Mouse (Mus musculus) G1E (cell line): ENCODE measurements around the gene R3hdm2. TPM values are rescaled to one million over a fixed set of nuclear protein-coding genes. Genes with fewer than 3 reads are reported as not detected.

Source experiments
- ATAC-seq: 2 replicates; pipeline ENCODE4 v1.8.0; 2016; ENCODE audit warnings: mild to moderate bottlenecking; ENCODE audit not compliant: insufficient number of reproducible peaks, poor library complexity, low FRiP score, severe bottlenecking; ENCODE audit errors: extremely low read depth
- DNase-seq: peaks from one replicate; pipeline ENCODE4 v3.0.0; 2012; ENCODE audit warnings: low spot score
- H3K27me3 ChIP-seq: 2 replicates; pipeline ENCODE4 v1.6.1; 2012; ENCODE audit warnings: mild to moderate bottlenecking, low read length, inconsistent platforms; ENCODE audit not compliant: insufficient read depth
- H3K36me3 ChIP-seq: replicated peaks from 2 replicates; pipeline ENCODE3; 2012; ENCODE audit warnings: mild to moderate bottlenecking, inconsistent platforms
- H3K4me1 ChIP-seq: 2 replicates; pipeline ENCODE4 v1.6.1; 2012; ENCODE audit warnings: low read depth, low read length, inconsistent platforms, mixed read lengths; ENCODE audit not compliant: insufficient read depth
- H3K4me3 ChIP-seq: 2 replicates; pipeline ENCODE4 v1.5.1; 2012; ENCODE audit warnings: low read depth, mild to moderate bottlenecking, inconsistent platforms, low read length, moderate library complexity, mixed read lengths
- H3K9me3 ChIP-seq: replicated peaks from 2 replicates; pipeline ENCODE4 v1.6.1; 2012; ENCODE audit warnings: inconsistent platforms
- CTCF ChIP-seq: IDR thresholded peaks from 2 replicates; pipeline ENCODE4 v1.5.1; 2012; ENCODE audit warnings: low read depth, low read length, inconsistent platforms, mixed read lengths
- GATA1 ChIP-seq: IDR thresholded peaks from 2 replicates; pipeline ENCODE4 v1.6.1; 2012; ENCODE audit warnings: borderline replicate concordance, low read length, inconsistent platforms, mixed read lengths
- GATA2 ChIP-seq: IDR thresholded peaks from 2 replicates; pipeline ENCODE4 v1.6.1; 2012; ENCODE audit warnings: low read depth, low read length, inconsistent platforms, borderline replicate concordance
- POLR2AphosphoS5 ChIP-seq: IDR thresholded peaks from 2 replicates; pipeline ENCODE4 v1.6.1; 2012; ENCODE audit warnings: low read depth, low read length, inconsistent platforms; ENCODE audit not compliant: insufficient replicate concordance
- TAL1 ChIP-seq: conservative IDR thresholded peaks from 2 replicates; pipeline ENCODE4 v1.6.1; 2012; ENCODE audit warnings: low read depth, low read length, inconsistent platforms, mixed read lengths
- polyA plus RNA-seq: library from polyadenylated mRNA; stranded (reverse); fragments of >175 nt; gene quantifications from 2 replicates; pipeline ENCODE4 v1.2.3, GENCODE M21; 2012
- total RNA-seq, 2 experiments: library from RNA; stranded (forward) in 1 of 2; stranded (reverse) in 1 of 2; fragments of 200-1000 nt in 1 of 2; fragments of >200 nt in 1 of 2; fragmentation: Nextera tagmentation in 1 of 2; gene quantifications; 2 replicates each; pipeline ENCODE4 v1.2.3; 2014 to 2017

R3hdm2 gene
- total and polyA plus RNA-seq, 3 experiments = 14.8 to 123 (median 97.4) TPM

DNA sequence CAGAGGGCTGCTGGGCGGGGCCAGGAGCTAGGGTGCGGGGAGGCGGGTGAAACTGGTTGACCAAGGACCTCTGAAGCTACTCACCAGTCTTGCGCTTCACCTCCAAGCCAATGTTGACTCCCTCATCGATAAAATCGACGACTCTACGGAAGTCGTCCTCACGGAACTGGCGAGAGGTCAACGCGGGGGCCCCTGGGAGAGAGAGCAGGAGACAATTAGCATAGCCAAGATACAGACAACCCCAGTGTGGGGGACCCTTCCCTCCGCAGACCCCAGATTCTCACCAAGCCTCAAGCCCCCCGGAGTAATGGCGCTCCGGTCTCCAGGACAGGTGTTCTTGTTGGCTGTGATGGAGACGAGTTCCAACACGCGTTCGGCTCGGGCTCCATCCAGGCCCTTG lies 137.8 kb downstream of the R3hdm2 start:
- DNase-seq (no peak), ATAC-seq (no peak)
- TF ChIP-seq CTCF (no peak), GATA2 (no peak), GATA1 (no peak), POLR2AphosphoS5 (no peak), TAL1 (no peak)
- H3K4me1 ChIP-seq = peaks cover 87% of the 10 kb centered on the region
- H3K4me3 ChIP-seq = peak overlapping the region; percentile 77; the same call in 1 of the 2 replicates
- no peaks in the 10 kb centered on the region for H3K27me3 ChIP-seq
- peaks cover 64% of the 10 kb centered on the region for H3K36me3 ChIP-seq
- no peaks in the 10 kb centered on the region for H3K9me3 ChIP-seq

DNA sequence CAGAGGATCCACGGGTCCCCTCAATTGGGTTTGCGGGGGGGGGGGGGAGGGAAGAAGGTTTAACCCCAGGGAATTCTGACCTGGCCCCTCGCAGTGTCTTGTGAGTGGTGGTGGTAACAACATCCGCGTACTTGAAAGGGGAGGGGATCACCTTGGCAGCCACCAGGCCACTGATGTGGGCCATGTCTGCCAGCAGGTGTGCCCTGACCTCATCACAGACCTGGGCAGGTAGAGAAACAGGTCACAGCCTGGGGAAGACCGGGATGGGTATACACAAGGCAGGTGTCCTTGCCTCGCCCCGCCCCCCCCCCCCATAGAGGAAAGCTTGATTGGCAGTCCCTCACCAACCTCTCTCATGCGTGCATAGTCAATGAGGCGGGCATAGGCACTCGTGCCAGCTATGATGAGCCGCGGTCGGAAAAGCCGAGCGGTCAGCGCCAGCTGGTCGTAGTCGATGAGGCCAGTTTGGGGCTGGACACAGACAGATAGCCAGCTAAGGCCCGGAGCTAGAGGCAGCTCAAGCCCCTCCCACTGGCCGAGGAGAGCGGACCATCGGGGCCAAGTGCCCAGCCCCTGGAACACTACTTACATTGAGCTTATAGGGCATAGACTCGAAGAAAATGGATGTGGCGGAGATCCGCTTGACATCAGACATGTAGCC lies 139.0 kb downstream of the R3hdm2 start:
- no peaks in the 10 kb centered on the region for H3K9me3 ChIP-seq
- peak overlapping the region; percentile 77; the same call in 1 of the 2 replicates for H3K4me3 ChIP-seq
- DNase-seq (no peak), ATAC-seq (no peak)
- H3K36me3 ChIP-seq = peaks cover 64% of the 10 kb centered on the region
- H3K4me1 ChIP-seq = peaks cover 83% of the 10 kb centered on the region
- 0 out of 2 replicates have a peak, but pooled peaks cover under 1% of the 10 kb centered on the region for H3K27me3 ChIP-seq
- TF ChIP-seq POLR2AphosphoS5 = no peak
- no peak for TF ChIP-seq CTCF
- TF ChIP-seq GATA1 = no peak
- TF ChIP-seq TAL1 = no peak
- no peak for TF ChIP-seq GATA2

GRCm38 (mm10) chr10:127519903-127520713 lies 140.0 kb downstream of the R3hdm2 start:
- ATAC-seq = 0 out of 2 replicates have a peak, but pooled peaks have one; percentile 2
- Histone ChIP-seq H3K27me3 (peaks cover 10% of the 10 kb centered on the region), H3K36me3 (peaks cover 63% of the 10 kb centered on the region), H3K9me3 (no peaks in the 10 kb centered on the region), H3K4me1 (peaks cover 83% of the 10 kb centered on the region), H3K4me3 (peak overlapping the region; percentile 77)
- DNase-seq = peak; percentile 64
- no peak for TF ChIP-seq GATA2
- TF ChIP-seq TAL1 = no peak
- TF ChIP-seq CTCF = no peak
- TF ChIP-seq POLR2AphosphoS5 = no peak
- no peak for TF ChIP-seq GATA1

DNA sequence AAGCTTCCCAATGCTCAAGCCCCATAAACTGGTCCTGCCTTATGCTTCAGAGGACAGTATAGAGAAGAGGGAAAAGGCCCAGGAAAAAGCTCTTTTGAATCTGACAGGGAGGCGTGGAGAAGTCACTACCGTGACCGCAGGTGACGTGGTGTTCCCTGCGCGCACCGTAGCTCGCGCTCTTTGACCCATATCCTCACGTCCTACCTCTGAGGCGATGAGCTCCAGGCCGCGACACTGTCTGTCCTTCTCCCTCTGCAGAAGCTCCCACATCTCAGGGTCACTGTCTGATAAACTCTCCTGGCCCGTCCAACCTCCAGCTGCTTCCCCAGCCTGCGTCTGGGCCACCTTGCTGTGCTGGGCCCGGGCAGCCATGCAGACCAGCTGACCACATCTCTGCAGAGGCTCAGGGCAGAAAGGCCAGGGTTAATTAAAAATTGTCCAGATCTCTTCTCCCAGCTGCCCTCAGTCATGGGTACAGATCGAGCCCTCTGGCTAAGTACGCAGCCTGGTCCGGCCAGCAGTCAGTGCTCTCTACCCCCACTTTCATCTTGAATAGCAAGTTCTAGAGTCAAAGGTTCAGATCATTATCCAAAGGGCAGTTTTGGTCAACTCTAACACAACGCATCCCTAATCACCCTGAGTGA lies 140.7 kb downstream of the R3hdm2 start:
- H3K4me3 ChIP-seq = peak overlapping the region; percentile 77
- H3K9me3 ChIP-seq = no peaks in the 10 kb centered on the region
- H3K36me3 ChIP-seq = peaks cover 56% of the 10 kb centered on the region
- peaks cover 83% of the 10 kb centered on the region for H3K4me1 ChIP-seq
- no peak; the same call in 1 of the 2 replicates for TF ChIP-seq POLR2AphosphoS5
- no peak for TF ChIP-seq GATA1
- no peak for TF ChIP-seq TAL1
- TF ChIP-seq CTCF = no peak
- TF ChIP-seq GATA2 = no peak
- DNase-seq = no peak
- H3K27me3 ChIP-seq = peaks cover 17% of the 10 kb centered on the region
- ATAC-seq = peak; percentile 4

GRCm38 (mm10) chr10:127521611-127522080 lies 141.5 kb downstream of the R3hdm2 start:
- Histone ChIP-seq H3K4me1 (peaks cover 77% of the 10 kb centered on the region), H3K4me3 (peak overlapping the region; percentile 77), H3K9me3 (peaks cover 6% of the 10 kb centered on the region), H3K36me3 (peaks cover 48% of the 10 kb centered on the region), H3K27me3 (peaks cover 25% of the 10 kb centered on the region)
- TF ChIP-seq TAL1 (peak; percentile 43; the same call in 1 of the 2 replicates), CTCF (no peak)
- ATAC-seq (peak; percentile 19; the same call in 1 of the 2 replicates), DNase-seq (no peak)

DNA sequence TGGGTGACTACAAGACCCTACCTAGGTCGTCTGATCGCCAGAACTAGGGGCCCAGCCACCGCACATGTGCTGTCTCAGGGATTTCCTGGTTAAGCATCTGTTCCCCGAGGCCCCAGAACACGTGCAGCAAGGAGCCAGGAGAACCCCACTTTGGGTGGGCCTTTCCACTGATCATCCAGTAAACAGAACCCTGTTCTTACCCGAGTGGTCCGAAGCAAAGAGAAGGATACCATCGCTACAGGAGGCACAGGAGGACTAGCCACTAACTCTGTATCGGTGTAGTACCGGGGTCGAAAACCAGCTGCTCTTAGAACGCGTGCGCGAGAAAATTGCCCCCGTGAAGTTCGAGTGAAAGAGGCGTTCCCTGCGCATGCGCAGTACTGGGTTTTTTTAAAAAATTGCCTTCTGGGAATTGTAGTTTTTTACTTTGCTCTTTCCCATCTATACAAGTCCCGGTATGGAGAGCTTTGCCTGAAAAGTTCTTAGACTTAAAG lies 142.0 kb downstream of the R3hdm2 start, which contains the start of gene Shmt2:
Gene Shmt2, minus strand, starts transcription at position 357 of the 494 bp plus-strand sequence.
- DNase-seq (peak; percentile 79), ATAC-seq (peak; percentile 31)
- Histone ChIP-seq H3K4me3 (peak within 1 kb of the TSS; percentile 77), H3K9me3 (peaks cover 11% of the 10 kb centered on the region), H3K27me3 (peaks cover 30% of the 10 kb centered on the region), H3K36me3 (peaks cover 43% of the 10 kb centered on the region), H3K4me1 (peaks cover 72% of the 10 kb centered on the region)
- no peak for TF ChIP-seq GATA1
- TF ChIP-seq TAL1 = no peak
